Comparison of ENCODE assay signal across 8 mouse cellular contexts in the genomic region with DNA sequence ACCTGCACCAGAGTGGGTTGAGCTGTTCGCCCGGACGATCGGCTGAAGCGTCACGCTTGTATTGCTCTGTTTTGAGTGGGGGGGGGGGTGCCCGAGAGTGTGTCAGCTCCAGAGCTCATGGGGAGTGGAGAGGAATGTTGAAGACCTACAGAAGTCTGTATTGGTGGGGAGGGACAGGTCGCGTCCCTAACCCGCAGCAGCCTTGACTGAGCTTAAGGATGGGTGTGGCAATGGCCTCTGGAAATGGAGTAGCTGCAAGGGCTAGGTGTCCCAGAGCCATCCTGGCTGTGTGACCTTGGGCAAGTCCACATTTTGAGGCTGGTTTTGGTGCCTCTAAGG. TPM values are rescaled to one million over a fixed set of nuclear protein-coding genes. Genes with fewer than 3 reads are reported as not detected.
DNase-seq lines count a peak whose midpoint lies in the region; ATAC-seq and TF ChIP-seq lines count a peak whose summit lies in the region.

No protein-coding gene starts in this region.

- 5% methylated on average over 10 of the region's 10 CpGs for WGBS in spleen, adult 2 months
- WGBS in limb, embryonic 15.5 days, result 2% methylated on average over 10 of the region's 10 CpGs
- under 1% methylated on average over 10 of the region's 10 CpGs for WGBS in stomach, postnatal 0 days

- no peak for TF ChIP-seq POLR2A in spleen, adult 2 months (IDR thresholded peaks at IDR 0.05; ENCODE audit: low read depth, low read length)

- peak overlapping the region; percentile 99 for H3K4me2 ChIP-seq in limb, embryonic 15.5 days
- H3K4me2 ChIP-seq in stomach, postnatal 0 days (replicated peaks; ENCODE audit: low read depth), result peak overlapping the region; percentile 97

- H3K9ac ChIP-seq in limb, embryonic 15.5 days, result peak overlapping the region; percentile 66
- peak overlapping the region; percentile 65; the same call in 1 of the 2 replicates for H3K9ac ChIP-seq in stomach, postnatal 0 days (ENCODE audit: low read length)

- H3K9me3 ChIP-seq in limb, embryonic 15.5 days, result no peaks in the 10 kb centered on the region
- H3K9me3 ChIP-seq in stomach, postnatal 0 days (ENCODE audit: control insufficient read depth, low read length), result no peaks in the 10 kb centered on the region

- peak overlapping the region; percentile 52 for H3K4me3 ChIP-seq in spleen, adult 2 months (ENCODE audit: extremely low read depth, insufficient read depth, insufficient read length)
- peak overlapping the region; percentile 65 for H3K4me3 ChIP-seq in limb, embryonic 15.5 days
- H3K4me3 ChIP-seq in stomach, postnatal 0 days (ENCODE audit: low read depth, low read length), result peak overlapping the region; percentile 57

- no peak for TF ChIP-seq CTCF in spleen, adult 2 months (IDR thresholded peaks at IDR 0.05; ENCODE audit: extremely low read depth, insufficient read depth, insufficient read length, insufficient replicate concordance)
- TF ChIP-seq CTCF in stomach, postnatal 0 days (IDR thresholded peaks at IDR 0.05; ENCODE audit: low read depth), result no peak

- H3K27me3 ChIP-seq in spleen, adult 2 months (ENCODE audit: control insufficient read depth, insufficient read depth, low read length), result peaks cover 18% of the 10 kb centered on the region
- H3K27me3 ChIP-seq in limb, embryonic 15.5 days, result peaks cover 42% of the 10 kb centered on the region
- H3K27me3 ChIP-seq in stomach, postnatal 0 days (ENCODE audit: control insufficient read depth, insufficient read depth, low read length), result no peaks in the 10 kb centered on the region

- peak; percentile 11 for DNase-seq in embryo, embryonic 10 days (ENCODE audit: low spot score)
- DNase-seq in embryo, embryonic 11 days, result no peak
- DNase-seq in spleen, adult 2 months (ENCODE audit: low read depth in 1 of 2, low spot score in 2 of 2), result no peak
- DNase-seq in spleen, postnatal 36 days (ENCODE audit: low spot score in 2 of 2), result no peak
- DNase-seq in stomach, postnatal 0 days (ENCODE audit: low spot score), result no peak
- no peak for DNase-seq in gastrocnemius, adult 8-10 months (ENCODE audit: low spot score in 2 of 2)
- no peak for DNase-seq in kidney, postnatal 14 days

- ATAC-seq in limb, embryonic 15.5 days (ENCODE audit: insufficient number of reproducible peaks, low FRiP score, low TSS enrichment, low read depth), result 0 out of 2 replicates have a peak, but pooled peaks have one; percentile 37
- no peak for ATAC-seq in stomach, postnatal 0 days (ENCODE audit: low FRiP score, low TSS enrichment)

- no peak for TF ChIP-seq EP300 in stomach, postnatal 0 days (optimal IDR thresholded peaks at IDR 0.05)

- no peaks in the 10 kb centered on the region for H3K36me3 ChIP-seq in spleen, adult 2 months (ENCODE audit: control insufficient read depth, insufficient read depth, low read length)
- H3K36me3 ChIP-seq in limb, embryonic 15.5 days, result no peaks in the 10 kb centered on the region
- no peaks in the 10 kb centered on the region for H3K36me3 ChIP-seq in stomach, postnatal 0 days (ENCODE audit: control insufficient read depth, insufficient read depth, low read length)

- H3K27ac ChIP-seq in spleen, adult 2 months (ENCODE audit: insufficient read depth, low read length), result no peak overlapping the region
- no peak overlapping the region for H3K27ac ChIP-seq in limb, embryonic 15.5 days
- no peak overlapping the region for H3K27ac ChIP-seq in stomach, postnatal 0 days (replicated peaks)

- peaks cover 9% of the 10 kb centered on the region for H3K4me1 ChIP-seq in spleen, adult 2 months (ENCODE audit: control insufficient read depth, insufficient read depth, insufficient read length)
- peaks cover 18% of the 10 kb centered on the region for H3K4me1 ChIP-seq in limb, embryonic 15.5 days
- no peaks in the 10 kb centered on the region for H3K4me1 ChIP-seq in stomach, postnatal 0 days (replicated peaks; ENCODE audit: control insufficient read depth, insufficient read depth)

RNA-seq across cellular contexts. Expression of a gene that starts 0.6 kb away (rescaled TPM):
- 0.02 and 0.05 TPM in 2 replicates for polyA plus RNA-seq in spleen, adult 2 months (2012; rRNA removed)
- polyA plus RNA-seq in limb, embryonic 15.5 days (2015; fragmentation: Nextera tagmentation; extraction: Ambion mirVana), result 3.4 and 3.6 TPM in 2 replicates
- 1.1 and 1.3 TPM in 2 replicates for polyA plus RNA-seq in stomach, postnatal 0 days (2015; fragmentation: Nextera tagmentation; extraction: Ambion mirVana)
- total RNA-seq in gastrocnemius, adult 8-10 months (2022), result under 1 TPM in 1 of 4 experiments, not detected in 3; 0.04 TPM
